Mouse (Mus musculus): ENCODE data around the gene Vmn1r155. TPM values are rescaled to one million over a fixed set of nuclear protein-coding genes. Genes with fewer than 3 reads are reported as not detected.
"Not testable (repeated sequence)": the region's sequence is repeated elsewhere in the genome, so short reads cannot be mapped to it uniquely, and the experiment has no call there.

Gene Vmn1r155
- total RNA-seq (2021): not detected

DNA sequence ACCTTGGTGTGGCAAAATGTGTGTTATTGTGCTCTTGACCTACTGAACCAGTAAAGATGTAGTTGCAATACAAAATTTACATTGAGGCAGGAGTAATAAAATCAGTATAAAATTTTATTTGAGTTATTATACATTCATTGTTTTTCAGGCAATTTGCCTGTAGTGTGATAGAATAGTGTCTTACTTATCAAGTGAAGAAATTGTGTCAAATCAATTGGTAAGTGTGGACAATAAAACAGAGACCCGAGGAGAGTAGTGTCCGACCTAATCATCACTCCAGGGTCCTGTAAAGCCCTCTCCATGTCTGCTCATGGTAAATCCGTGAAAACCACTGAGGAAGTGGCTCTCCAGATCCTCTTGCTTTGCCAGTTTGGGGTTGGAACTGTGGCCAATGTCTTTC lies at the start of gene Vmn1r155:
Gene Vmn1r155, plus strand, starts transcription at position 301 of the 400 bp plus-strand sequence.
- not testable (repeated sequence) for DNase-seq (ENCODE audit: extremely low spot score in 1 of 2, low spot score in 1 of 2)

GRCm38 (mm10) chr7:22692217-22692616 lies 34.4 kb downstream of the Vmn1r155 start, which contains the start of gene Gm8693:
Gene Gm8693 (minus strand): TSS chr7:22692317.
- DNase-seq (ENCODE audit: extremely low spot score in 1 of 2, low spot score in 1 of 2): not testable (repeated sequence)

Other genes starting within 250 kb of the Vmn1r155 start
- not detected for gene Vmn1r148, start 244.4 kb upstream of the Vmn1r155 start, total RNA-seq (2021)
- not detected for gene Vmn1r149, start 219.8 kb upstream of the Vmn1r155 start, total RNA-seq (2021)
- gene Gm10665, start 193.9 kb upstream of the Vmn1r155 start, total RNA-seq (2021): not detected
- gene Vmn1r151, start 158.3 kb upstream of the Vmn1r155 start, total RNA-seq (2021): not detected
- gene Vmn1r152, start 135.1 kb upstream of the Vmn1r155 start, total RNA-seq (2021): not detected
- gene Gm8677, start 123.1 kb upstream of the Vmn1r155 start, total RNA-seq (2021): not detected
- gene Gm4201, start 92.7 kb upstream of the Vmn1r155 start, total RNA-seq (2021): not detected
- not detected for gene Gm4565, start 69.9 kb upstream of the Vmn1r155 start, total RNA-seq (2021)
- gene Gm8693, start 34.3 kb downstream of the Vmn1r155 start, total RNA-seq (2021): not detected
- not detected for gene Gm4567, start 61.7 kb downstream of the Vmn1r155 start, total RNA-seq (2021)
- not detected for gene Vmn1r157, start 103.7 kb downstream of the Vmn1r155 start, total RNA-seq (2021)
- gene Vmn1r158, start 132.8 kb downstream of the Vmn1r155 start, total RNA-seq (2021): not detected
- not detected for gene Vmn1r159, start 185.6 kb downstream of the Vmn1r155 start, total RNA-seq (2021)
- gene Vmn1r160, start 213.2 kb downstream of the Vmn1r155 start, total RNA-seq (2021): not detected

Data from layer of hippocampus, postnatal 25 days (tissue).